Mouse (Mus musculus) heart, adult 8-10 months (tissue): ENCODE results near the gene Gm20814. TPM values are rescaled to one million over a fixed set of nuclear protein-coding genes. Genes with fewer than 3 reads are reported as not detected.
"Not testable (repeated sequence)": the region's sequence is repeated elsewhere in the genome, so short reads cannot be mapped to it uniquely, and the experiment has no call there.

ENCODE experiments used
- DNase-seq: peaks from one replicate; pipeline ENCODE4 v3.0.0; 2022; ENCODE audit warnings: low spot score
- total RNA-seq, 4 experiments: library from RNA; stranded (reverse); gene quantifications; 2 replicates each; pipeline ENCODE4 v1.2.4; 2022

Gene Gm20814
- not detected for total RNA-seq

GRCm38 (mm10) chrY:75195556-75195955 lies at the start of gene Gm20814:
Gm20814 (plus strand) TSS chrY:75195856.
- not testable (repeated sequence) for DNase-seq
